Mouse (Mus musculus) forebrain, embryonic 12.5 days (tissue): ENCODE results near the gene Erbb4. TPM values are rescaled to one million over a fixed set of nuclear protein-coding genes. Genes with fewer than 3 reads are reported as not detected.

Experiments used
- ATAC-seq: fragments of 200-750 bp; cut with Nextera tagmentation; 2 replicates; pipeline ENCODE4 v1.8.0; 2017; ENCODE audit warnings: moderate TSS enrichment; ENCODE audit not compliant: low FRiP score
- H3K27ac ChIP-seq: fragments of 300-500 bp; sonication (generic); 2 replicates; pipeline ENCODE4 v1.5.1; 2016; ENCODE audit warnings: mild to moderate bottlenecking
- H3K27me3 ChIP-seq: fragments of 300-500 bp; sonication (generic); 2 replicates; pipeline ENCODE4 v1.6.1; 2016; ENCODE audit warnings: mild to moderate bottlenecking
- H3K36me3 ChIP-seq: fragments of 300-500 bp; sonication (generic); replicated peaks from 2 replicates; pipeline ENCODE4 v1.6.1; 2016; ENCODE audit warnings: mild to moderate bottlenecking
- H3K4me1 ChIP-seq: fragments of 300-500 bp; sonication (generic); 2 replicates; pipeline ENCODE4 v1.6.1; 2016
- H3K4me2 ChIP-seq: fragments of 300-500 bp; sonication (generic); 2 replicates; pipeline ENCODE4 v1.6.1; 2016; ENCODE audit warnings: mild to moderate bottlenecking, moderate library complexity
- H3K4me3 ChIP-seq: fragments of 300-500 bp; sonication (generic); replicated peaks from 2 replicates; pipeline ENCODE4 v1.5.1; 2016; ENCODE audit warnings: mild to moderate bottlenecking
- H3K9ac ChIP-seq: fragments of 300-500 bp; sonication (generic); 2 replicates; pipeline ENCODE4 v1.6.1; 2016; ENCODE audit warnings: mild to moderate bottlenecking
- H3K9me3 ChIP-seq: fragments of 300-500 bp; sonication (generic); 2 replicates; pipeline ENCODE4 v1.6.1; 2016
- WGBS: fragments of 180-500 bp; shearing (Covaris S2); methylation state at CpG from one replicate; pipeline ENCODE4 v1.1.7; 2016; 5-methylcytosine and 5-hydroxymethylcytosine counted together
- polyA plus RNA-seq: library from polyadenylated mRNA; unstranded; fragments of >200 nt; fragmentation: Nextera tagmentation; extraction: Ambion mirVana; gene quantifications from 2 replicates; pipeline ENCODE4 v1.2.1, GENCODE M21; 2016

Erbb4 gene
- polyA plus RNA-seq, 1 experiment from 2014 or later: 8.6 TPM

DNA sequence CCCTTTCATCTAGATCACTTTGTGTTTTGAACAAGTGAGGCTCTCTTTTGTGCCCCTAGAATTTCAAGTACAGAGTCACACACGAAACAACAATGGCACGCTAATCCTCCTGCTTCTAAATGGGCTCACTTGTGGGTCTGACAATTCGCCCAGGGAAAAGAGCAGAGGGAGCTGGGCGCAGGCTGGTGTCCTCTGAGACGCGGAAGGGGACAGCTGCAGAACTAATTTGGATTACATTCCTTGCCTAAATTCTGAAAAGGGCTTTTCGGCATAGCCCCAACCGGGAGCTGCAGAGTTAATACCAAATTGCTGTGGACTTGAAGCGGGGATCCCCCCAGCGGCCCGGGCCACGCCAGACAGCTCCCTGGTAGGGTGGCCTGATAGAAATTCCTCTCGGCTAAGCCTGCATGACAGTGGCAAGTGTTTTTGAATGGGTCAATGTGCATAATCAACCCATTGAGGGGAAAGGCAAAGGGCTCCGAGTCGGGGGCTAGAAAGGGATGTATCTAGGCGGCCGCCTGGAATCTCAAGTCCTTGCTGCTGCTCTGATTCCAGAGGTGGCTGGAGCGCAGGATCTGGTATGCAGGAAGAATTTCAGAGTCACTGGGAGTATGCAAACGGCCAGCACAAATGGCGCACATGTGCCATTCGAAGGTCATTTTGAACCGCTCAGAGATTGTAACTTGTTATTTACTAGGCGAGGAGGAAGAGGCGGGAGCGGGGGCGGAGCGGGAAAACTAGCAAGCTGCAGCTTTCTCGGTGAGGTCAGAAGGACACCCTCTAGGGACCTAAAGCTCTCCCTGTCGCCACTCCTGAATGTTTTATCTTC, 2.2 kb downstream of the Erbb4 start:
- WGBS: under 1% methylated on average over 29 of the region's 29 CpGs
- H3K9ac ChIP-seq: peak overlapping the region; percentile 75
- no peaks in the 10 kb centered on the region for H3K36me3 ChIP-seq
- H3K27me3 ChIP-seq: peaks cover 33% of the 10 kb centered on the region
- H3K27ac ChIP-seq: peak overlapping the region; percentile 67
- H3K4me2 ChIP-seq: peak overlapping the region; percentile 97
- H3K9me3 ChIP-seq: no peaks in the 10 kb centered on the region
- H3K4me3 ChIP-seq: peak overlapping the region; percentile 63
- peaks cover 24% of the 10 kb centered on the region for H3K4me1 ChIP-seq
- ATAC-seq: peak; percentile 45

- peak overlapping the region; percentile 63 for H3K4me3 ChIP-seq
- H3K4me1 ChIP-seq: peaks cover 24% of the 10 kb centered on the region
- peak overlapping the region; percentile 97 for H3K4me2 ChIP-seq
- H3K9ac ChIP-seq: 0 out of 2 replicates have a peak overlapping the region, but pooled peaks have one; percentile 75
- peaks cover 33% of the 10 kb centered on the region for H3K27me3 ChIP-seq
- no peaks in the 10 kb centered on the region for H3K9me3 ChIP-seq
- H3K27ac ChIP-seq: peak overlapping the region; percentile 67
- peak; percentile 7; the same call in 1 of the 2 replicates for ATAC-seq
- under 1% methylated on average over 13 of the region's 13 CpGs for WGBS
- no peaks in the 10 kb centered on the region for H3K36me3 ChIP-seq
These were observed 2.8 kb downstream of the Erbb4 start for GRCm38 (mm10) chr1:69105096-69105492.

DNA sequence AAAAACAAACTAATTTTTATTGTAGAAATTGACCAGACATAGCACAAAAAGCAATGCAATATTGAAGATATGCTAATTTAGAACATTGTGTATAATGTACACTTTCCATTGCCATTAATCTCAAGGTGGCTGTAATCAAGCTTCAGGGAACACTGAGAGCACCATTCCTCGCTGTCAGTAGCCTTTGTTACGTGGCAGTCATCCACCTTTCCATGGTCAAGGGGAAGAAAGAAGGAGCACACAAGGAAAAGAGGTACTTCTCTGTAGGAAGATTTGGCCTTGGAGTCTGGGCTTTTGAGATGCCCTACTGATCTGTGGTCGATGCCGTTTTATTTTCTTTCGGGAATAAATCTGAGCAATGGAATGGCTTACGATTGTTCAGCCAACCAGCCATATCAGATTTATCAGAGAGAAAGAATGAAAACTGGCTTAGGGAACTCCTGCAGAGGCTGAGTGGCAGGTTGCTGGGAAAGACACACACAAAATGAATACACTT, 4.6 kb downstream of the Erbb4 start:
- no peaks in the 10 kb centered on the region for H3K36me3 ChIP-seq
- H3K9ac ChIP-seq: no peak overlapping the region
- 62% methylated on average over 6 of the region's 6 CpGs for WGBS
- H3K27me3 ChIP-seq: peaks cover 23% of the 10 kb centered on the region
- no peaks in the 10 kb centered on the region for H3K9me3 ChIP-seq
- H3K4me2 ChIP-seq: 0 out of 2 replicates have a peak overlapping the region, but pooled peaks have one; percentile 0
- peaks cover 21% of the 10 kb centered on the region for H3K4me1 ChIP-seq
- no peak overlapping the region for H3K27ac ChIP-seq
- no peak overlapping the region for H3K4me3 ChIP-seq
- ATAC-seq: no peak

- H3K4me2 ChIP-seq: no peak overlapping the region
- 81% methylated on average over 2 of the region's 2 CpGs for WGBS
- H3K4me1 ChIP-seq: peaks cover 18% of the 10 kb centered on the region
- H3K27ac ChIP-seq: no peak overlapping the region
- peaks cover 17% of the 10 kb centered on the region for H3K27me3 ChIP-seq
- no peaks in the 10 kb centered on the region for H3K36me3 ChIP-seq
- H3K4me3 ChIP-seq: no peak overlapping the region
- H3K9ac ChIP-seq: no peak overlapping the region
- H3K9me3 ChIP-seq: no peaks in the 10 kb centered on the region
- ATAC-seq: no peak
These were observed 6.2 kb downstream of the Erbb4 start for GRCm38 (mm10) chr1:69101670-69102069.

DNA sequence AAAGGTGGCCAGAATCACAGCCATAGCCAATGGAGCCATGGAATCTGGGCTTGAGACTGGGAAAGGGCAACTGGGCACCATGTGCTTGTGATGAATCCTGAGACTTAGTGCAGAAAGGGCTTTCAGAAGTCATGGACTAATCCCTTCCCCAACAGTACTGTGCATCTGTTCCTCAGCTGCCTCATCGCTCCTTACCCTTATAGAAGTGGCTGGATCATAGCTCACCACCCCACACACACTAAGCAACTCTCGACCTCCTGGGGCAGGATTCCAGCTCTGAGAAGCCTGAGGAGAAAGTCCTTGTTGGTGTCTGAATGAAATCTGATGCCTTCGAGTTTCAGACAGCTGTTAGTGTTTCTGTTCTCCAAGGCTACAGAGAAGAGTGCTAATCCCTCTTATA, 14.8 kb downstream of the Erbb4 start:
- no peak for ATAC-seq
- Histone ChIP-seq H3K4me3 (no peak overlapping the region), H3K9ac (no peak overlapping the region), H3K4me1 (peaks cover 4% of the 10 kb centered on the region; the same call in 1 of the 2 replicates), H3K27ac (no peak overlapping the region), H3K27me3 (no peaks in the 10 kb centered on the region), H3K4me2 (no peak overlapping the region), H3K36me3 (no peaks in the 10 kb centered on the region), H3K9me3 (no peaks in the 10 kb centered on the region)
- 31% methylated on average over 3 of the region's 3 CpGs for WGBS

GRCm38 (mm10) chr1:69089331-69089730, 18.5 kb downstream of the Erbb4 start:
- no peak for ATAC-seq
- Histone ChIP-seq H3K36me3 (no peaks in the 10 kb centered on the region), H3K4me3 (no peak overlapping the region), H3K4me1 (peaks cover 4% of the 10 kb centered on the region; the same call in 1 of the 2 replicates), H3K27me3 (no peaks in the 10 kb centered on the region), H3K9ac (no peak overlapping the region), H3K4me2 (no peak overlapping the region), H3K27ac (no peak overlapping the region), H3K9me3 (no peaks in the 10 kb centered on the region)
- WGBS: 96% methylated on average over 1 of the region's 1 CpGs

DNA sequence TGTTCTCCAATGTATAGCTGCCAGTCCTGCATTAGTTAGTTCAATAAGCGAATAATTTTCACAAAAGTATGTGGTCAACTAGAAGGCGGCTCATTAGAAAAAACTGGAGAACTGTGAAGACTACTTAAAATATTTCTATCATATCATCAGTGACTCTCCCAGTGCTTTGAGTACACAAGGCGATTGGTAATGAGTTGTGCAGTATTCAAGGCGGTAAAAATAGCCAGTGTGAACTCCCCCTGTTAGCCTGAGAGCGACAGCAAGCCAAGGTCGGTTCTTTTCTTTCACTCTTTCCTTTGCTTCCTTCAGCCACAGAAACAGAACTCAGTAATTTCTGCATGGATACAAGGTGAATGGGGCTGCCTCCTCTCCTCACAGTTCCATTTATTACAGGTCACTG, 22.1 kb downstream of the Erbb4 start:
- no peaks in the 10 kb centered on the region for H3K27me3 ChIP-seq
- no peaks in the 10 kb centered on the region for H3K36me3 ChIP-seq
- no peak overlapping the region for H3K4me3 ChIP-seq
- H3K27ac ChIP-seq: no peak overlapping the region
- H3K4me1 ChIP-seq: no peaks in the 10 kb centered on the region; the same call in 1 of the 2 replicates
- H3K9ac ChIP-seq: no peak overlapping the region
- no peak for ATAC-seq
- no peaks in the 10 kb centered on the region for H3K9me3 ChIP-seq
- no peak overlapping the region for H3K4me2 ChIP-seq
- WGBS: 67% methylated on average over 6 of the region's 6 CpGs

DNA sequence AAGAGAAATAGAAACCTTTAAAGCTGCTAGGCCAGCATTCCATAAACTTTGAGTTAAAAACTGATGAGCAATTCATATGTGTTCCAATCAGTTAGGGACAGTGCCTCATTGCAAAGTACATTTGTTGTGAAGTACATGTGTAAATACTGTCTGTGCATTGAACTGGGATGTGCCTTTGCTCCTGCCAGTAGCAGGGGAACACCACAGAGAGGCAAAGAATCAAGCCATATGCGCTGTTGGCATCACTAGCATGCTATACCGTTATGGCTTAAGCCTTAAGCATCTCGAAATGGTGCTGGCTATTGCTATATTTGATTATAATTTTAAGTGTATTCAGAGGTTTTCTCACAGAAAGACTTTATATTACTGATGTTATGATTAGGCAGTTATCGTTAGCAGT, 58.9 kb downstream of the Erbb4 start:
- H3K27me3 ChIP-seq: no peaks in the 10 kb centered on the region
- no peaks in the 10 kb centered on the region for H3K4me1 ChIP-seq
- H3K4me3 ChIP-seq: no peak overlapping the region
- no peak for ATAC-seq
- H3K27ac ChIP-seq: no peak overlapping the region
- no peak overlapping the region for H3K9ac ChIP-seq
- H3K9me3 ChIP-seq: no peaks in the 10 kb centered on the region
- no peaks in the 10 kb centered on the region for H3K36me3 ChIP-seq
- H3K4me2 ChIP-seq: no peak overlapping the region
- WGBS: 88% methylated on average over 4 of the region's 4 CpGs

- H3K4me1 ChIP-seq: no peaks in the 10 kb centered on the region
- WGBS: 33% methylated on average over 11 of the region's 11 CpGs
- ATAC-seq: peak; percentile 90; the same call in 1 of the 2 replicates
These were observed 61.5 kb downstream of the Erbb4 start for GRCm38 (mm10) chr1:69046228-69046978.

DNA sequence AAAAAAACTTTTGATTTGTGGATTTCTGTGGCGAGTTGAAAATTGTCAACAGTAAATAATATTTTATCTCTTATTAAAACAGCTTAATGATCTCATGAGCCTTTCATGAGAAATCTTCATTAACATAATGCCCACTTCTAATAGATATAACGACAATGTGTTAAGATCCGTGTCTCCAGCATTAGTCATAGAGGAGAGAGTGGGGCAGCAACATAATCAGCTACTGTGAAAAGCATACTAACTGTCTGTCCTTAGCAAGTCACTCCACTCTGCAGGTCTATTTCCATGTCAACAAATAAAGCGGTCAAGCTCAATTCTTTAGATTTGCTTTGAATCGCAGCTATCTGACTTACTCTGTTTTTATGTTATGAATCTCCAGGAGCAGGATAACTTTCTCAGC, 80.0 kb downstream of the Erbb4 start:
- H3K4me2 ChIP-seq: no peak overlapping the region
- 42% methylated on average over 5 of the region's 5 CpGs for WGBS
- H3K27ac ChIP-seq: no peak overlapping the region
- H3K9me3 ChIP-seq: no peaks in the 10 kb centered on the region
- peaks cover 22% of the 10 kb centered on the region for H3K4me1 ChIP-seq
- H3K36me3 ChIP-seq: no peaks in the 10 kb centered on the region
- H3K27me3 ChIP-seq: peaks cover 9% of the 10 kb centered on the region; the same call in 1 of the 2 replicates
- ATAC-seq: no peak
- no peak overlapping the region for H3K4me3 ChIP-seq
- no peak overlapping the region for H3K9ac ChIP-seq

More at GRCm38 (mm10) chr1:69046228-69046978, 61.5 kb downstream of the Erbb4 start:
- no peak overlapping the region for H3K4me3 ChIP-seq
- H3K9ac ChIP-seq: no peak overlapping the region
- H3K27me3 ChIP-seq: peaks cover 6% of the 10 kb centered on the region; the same call in 1 of the 2 replicates
- no peak overlapping the region for H3K27ac ChIP-seq
- H3K36me3 ChIP-seq: no peaks in the 10 kb centered on the region
- H3K9me3 ChIP-seq: no peaks in the 10 kb centered on the region
- H3K4me2 ChIP-seq: no peak overlapping the region

- peaks cover 18% of the 10 kb centered on the region for H3K27me3 ChIP-seq
These were observed 83.0 kb downstream of the Erbb4 start for GRCm38 (mm10) chr1:69024858-69025257.

More at GRCm38 (mm10) chr1:69024858-69025257, 83.0 kb downstream of the Erbb4 start:
- H3K4me2 ChIP-seq: no peak overlapping the region
- ATAC-seq: peak; percentile 56
- WGBS: 7% methylated on average over 3 of the region's 3 CpGs
- no peaks in the 10 kb centered on the region for H3K9me3 ChIP-seq
- no peak overlapping the region for H3K27ac ChIP-seq
- no peaks in the 10 kb centered on the region for H3K36me3 ChIP-seq
- no peak overlapping the region for H3K9ac ChIP-seq
- H3K4me1 ChIP-seq: peaks cover 22% of the 10 kb centered on the region
- H3K4me3 ChIP-seq: no peak overlapping the region
